Mouse (Mus musculus) forebrain, embryonic 10.5 days (tissue): ENCODE results near the gene Gm21762. TPM values are rescaled to one million over a fixed set of nuclear protein-coding genes. Genes with fewer than 3 reads are reported as not detected.
"Not testable (repeated sequence)": the region's sequence is repeated elsewhere in the genome, so short reads cannot be mapped to it uniquely, and the experiment has no call there.

Source experiments
- DNase-seq: peaks from one replicate; pipeline ENCODE4 v3.0.0-alpha.2; 2017; ENCODE audit warnings: low spot score; ENCODE audit errors: extremely low spot score
- H3K27ac ChIP-seq: fragments of 300-500 bp; sonication (generic); 2 replicates; pipeline ENCODE4 v1.5.1; 2016; ENCODE audit warnings: mild to moderate bottlenecking
- H3K27me3 ChIP-seq: fragments of 300-500 bp; sonication (generic); 2 replicates; pipeline ENCODE4 v1.6.1; 2016; ENCODE audit warnings: mild to moderate bottlenecking; ENCODE audit not compliant: poor library complexity, severe bottlenecking
- H3K36me3 ChIP-seq: fragments of 300-500 bp; sonication (generic); replicated peaks from 2 replicates; pipeline ENCODE4 v1.6.1; 2016; ENCODE audit warnings: mild to moderate bottlenecking, moderate library complexity
- H3K4me1 ChIP-seq: fragments of 300-500 bp; sonication (generic); 2 replicates; pipeline ENCODE4 v1.6.1; 2016
- H3K4me3 ChIP-seq: fragments of 300-500 bp; sonication (generic); 2 replicates; pipeline ENCODE4 v1.5.1; 2016; ENCODE audit warnings: mild to moderate bottlenecking, moderate library complexity
- H3K9me3 ChIP-seq: fragments of 300-500 bp; sonication (generic); 2 replicates; pipeline ENCODE4 v1.6.1; 2016; ENCODE audit warnings: mild to moderate bottlenecking, moderate library complexity
- WGBS: fragments of 180-500 bp; shearing (Covaris S2); methylation state at CpG from one replicate; pipeline ENCODE4 v1.1.7; 2016; 5-methylcytosine and 5-hydroxymethylcytosine counted together
- polyA plus RNA-seq: library from polyadenylated mRNA; unstranded; fragments of >200 nt; fragmentation: Nextera tagmentation; extraction: Ambion mirVana; gene quantifications from 2 replicates; pipeline ENCODE4 v1.2.1, GENCODE M21; 2016

Gm21762 gene
- polyA plus RNA-seq, result not detected in 2 replicates

DNA sequence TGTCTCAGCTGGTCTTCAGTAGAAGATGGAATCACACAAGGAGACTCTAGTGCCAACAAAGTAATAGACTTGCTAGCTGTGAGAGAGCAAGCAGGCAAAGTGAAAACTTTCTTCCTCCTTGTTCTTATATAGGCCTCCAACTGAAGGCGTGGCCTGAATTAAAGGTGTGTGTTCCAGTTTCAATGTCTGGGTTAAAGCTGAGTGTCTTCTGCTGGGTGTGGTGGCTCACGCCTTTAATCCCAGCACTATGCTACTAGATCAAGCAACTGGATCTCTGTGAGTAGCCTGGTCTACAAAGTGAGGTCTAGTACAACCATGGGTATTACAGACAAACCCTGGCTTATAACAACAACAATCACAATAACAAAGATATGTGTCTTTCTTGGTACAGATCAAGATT lies at the start of gene Gm21762:
Gm21762 (minus strand) TSS at position 101 of the 400 bp plus-strand sequence.
- no CpG with 5 or more reads among the region's 2 CpGs for WGBS
- H3K36me3 ChIP-seq, H3K27me3 ChIP-seq: not testable (repeated sequence)

GRCm38 (mm10) chr13:120262870-120263269 lies 47.1 kb upstream of the Gm21762 start, which contains the start of gene AF067061:
TSS of gene AF067061 (plus strand) at chr13:120263114.
- WGBS, result 89% methylated on average over 2 of the region's 2 CpGs
- not testable (repeated sequence) for H3K27me3 ChIP-seq, H3K36me3 ChIP-seq, H3K27ac ChIP-seq, H3K4me1 ChIP-seq, H3K4me3 ChIP-seq, H3K9me3 ChIP-seq, DNase-seq

More for the DNA sequence above, at the start of gene Gm21762:
- not testable (repeated sequence) for DNase-seq, H3K4me1 ChIP-seq, H3K27ac ChIP-seq, H3K4me3 ChIP-seq, H3K9me3 ChIP-seq

DNA sequence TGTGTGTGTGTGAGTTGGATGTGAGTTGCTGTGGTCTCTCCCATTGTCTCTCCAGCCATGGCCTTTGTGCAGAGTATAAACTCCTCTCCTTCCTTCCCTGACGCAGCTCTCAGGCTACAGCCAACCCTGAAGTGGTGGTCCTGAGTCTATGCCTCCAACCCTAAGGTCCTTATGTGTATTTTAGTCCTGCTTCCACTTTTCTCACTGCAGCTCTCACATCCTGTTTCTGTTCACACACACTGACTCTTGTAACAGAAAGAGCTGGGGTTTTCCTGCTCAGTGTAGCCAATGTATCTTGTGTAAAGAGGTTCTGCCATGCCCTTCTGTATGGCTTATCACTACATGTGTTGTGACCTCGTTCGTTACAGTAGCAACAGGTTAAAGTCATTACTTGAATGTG lies 44.0 kb upstream of the Gm21762 start:
- not testable (repeated sequence) for H3K27me3 ChIP-seq, H3K36me3 ChIP-seq, H3K27ac ChIP-seq, H3K4me3 ChIP-seq, DNase-seq, H3K9me3 ChIP-seq, H3K4me1 ChIP-seq
- WGBS, result 71% methylated on average over 3 of the region's 3 CpGs

- not testable (repeated sequence) for H3K27ac ChIP-seq, DNase-seq, H3K4me1 ChIP-seq, H3K27me3 ChIP-seq, H3K9me3 ChIP-seq, H3K36me3 ChIP-seq, H3K4me3 ChIP-seq
- WGBS, result 87% methylated on average over 3 of the region's 3 CpGs
These were observed 43.3 kb upstream of the Gm21762 start for GRCm38 (mm10) chr13:120258817-120259658.

DNA sequence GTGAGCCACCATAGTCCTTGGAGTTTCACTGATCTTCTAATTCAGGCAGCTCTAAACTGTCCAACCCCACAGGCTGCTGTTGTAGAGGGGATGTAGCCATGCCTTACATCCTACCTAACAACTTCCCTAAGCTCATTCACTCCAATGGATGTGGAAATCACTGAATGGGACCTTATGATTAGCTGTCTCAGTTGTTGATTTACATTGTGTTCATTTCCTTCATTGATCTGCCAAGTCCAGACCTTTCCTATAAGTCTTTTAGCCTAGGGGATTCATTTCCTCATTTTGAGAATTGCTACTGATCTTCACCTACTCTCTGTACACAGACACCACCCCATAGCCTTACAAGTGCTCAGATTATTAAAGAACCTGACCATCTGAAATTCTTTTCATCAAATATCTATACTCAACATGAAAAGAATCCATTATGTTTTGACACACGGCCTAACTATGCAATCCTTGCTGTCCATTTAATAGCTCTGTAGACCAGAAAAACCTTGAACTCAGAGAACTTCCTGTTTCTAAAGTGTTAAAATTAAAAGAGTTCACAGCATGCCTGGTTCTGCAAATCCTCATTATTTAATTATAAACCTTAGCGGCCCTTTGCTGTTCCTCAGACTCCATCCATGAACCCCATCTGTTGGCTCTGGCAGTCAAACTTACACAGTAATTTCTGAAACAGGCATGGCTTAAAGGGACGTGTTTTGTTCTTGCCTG lies 35.6 kb upstream of the Gm21762 start:
- H3K9me3 ChIP-seq, H3K4me1 ChIP-seq, DNase-seq, H3K4me3 ChIP-seq, H3K27me3 ChIP-seq, H3K36me3 ChIP-seq, H3K27ac ChIP-seq: not testable (repeated sequence)
- WGBS, result 95% methylated on average over 2 of the region's 3 CpGs

GRCm38 (mm10) chr13:120238811-120239210 lies 23.1 kb upstream of the Gm21762 start, which contains the start of gene Gm21731:
TSS of gene Gm21731 (plus strand) at chr13:120239111.
- H3K36me3 ChIP-seq, H3K27ac ChIP-seq, H3K27me3 ChIP-seq, H3K4me3 ChIP-seq, H3K9me3 ChIP-seq, H3K4me1 ChIP-seq, DNase-seq: not testable (repeated sequence)

DNA sequence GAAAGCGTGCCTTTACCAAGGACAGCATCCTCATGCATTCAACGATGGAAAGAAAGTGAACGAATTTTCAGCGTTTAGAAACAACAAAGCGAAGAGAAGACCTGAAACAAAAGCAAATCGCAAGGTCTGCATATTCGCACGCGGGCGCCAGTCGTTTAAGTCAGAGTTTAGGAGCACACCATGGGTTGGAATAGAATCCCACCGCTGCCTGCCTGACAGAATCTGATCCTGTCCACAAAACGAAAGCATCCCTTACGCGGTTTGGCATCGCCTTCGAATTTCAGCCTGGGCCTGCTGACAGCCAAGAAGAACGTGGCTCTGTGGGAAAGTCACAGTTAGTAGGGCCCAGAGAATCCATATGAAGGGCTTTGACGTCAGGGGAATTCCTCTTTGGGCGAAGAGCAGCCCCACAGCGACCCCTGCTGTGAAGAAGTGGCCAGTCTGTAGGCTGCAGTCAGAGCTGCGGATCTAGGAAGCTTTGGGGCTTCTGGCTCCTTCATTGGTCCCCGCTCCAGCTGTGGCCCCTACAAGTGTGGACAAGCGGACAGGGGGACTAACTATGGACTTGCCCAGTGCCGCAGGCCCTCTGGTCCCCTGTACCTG lies 16.8 kb upstream of the Gm21762 start:
- H3K9me3 ChIP-seq, H3K4me3 ChIP-seq, H3K27ac ChIP-seq, H3K36me3 ChIP-seq, H3K27me3 ChIP-seq, DNase-seq, H3K4me1 ChIP-seq: not testable (repeated sequence)
- WGBS, result 82% methylated on average over 13 of the region's 25 CpGs

DNA sequence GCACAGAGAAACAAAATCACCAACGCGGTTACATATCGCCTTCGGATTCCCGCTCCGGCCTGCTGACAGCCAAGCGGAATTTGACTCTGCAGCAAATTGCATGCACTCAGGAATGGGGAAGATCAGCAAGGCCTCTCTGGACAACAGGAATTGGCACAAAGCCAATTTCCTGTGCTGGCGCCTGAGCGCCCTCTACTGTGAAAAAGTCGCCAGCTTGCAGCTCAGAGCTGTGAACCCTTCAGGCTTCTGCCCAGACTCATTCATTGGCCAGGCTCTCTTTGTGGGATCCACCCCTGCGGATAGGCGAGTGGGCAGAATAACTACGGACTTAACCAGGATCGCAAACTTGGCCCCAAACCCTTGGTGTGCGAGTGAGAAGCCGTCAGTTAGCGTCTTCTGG lies 16.1 kb upstream of the Gm21762 start:
- not testable (repeated sequence) for DNase-seq, H3K4me3 ChIP-seq, H3K27me3 ChIP-seq, H3K9me3 ChIP-seq, H3K27ac ChIP-seq, H3K36me3 ChIP-seq, H3K4me1 ChIP-seq
- WGBS, result 96% methylated on average over 17 of the region's 17 CpGs

- H3K9me3 ChIP-seq, H3K27ac ChIP-seq, DNase-seq, H3K27me3 ChIP-seq, H3K36me3 ChIP-seq, H3K4me3 ChIP-seq, H3K4me1 ChIP-seq: not testable (repeated sequence)
- 94% methylated on average over 16 of the region's 25 CpGs for WGBS
These were observed 7.4 kb upstream of the Gm21762 start for GRCm38 (mm10) chr13:120223012-120223659.

DNA sequence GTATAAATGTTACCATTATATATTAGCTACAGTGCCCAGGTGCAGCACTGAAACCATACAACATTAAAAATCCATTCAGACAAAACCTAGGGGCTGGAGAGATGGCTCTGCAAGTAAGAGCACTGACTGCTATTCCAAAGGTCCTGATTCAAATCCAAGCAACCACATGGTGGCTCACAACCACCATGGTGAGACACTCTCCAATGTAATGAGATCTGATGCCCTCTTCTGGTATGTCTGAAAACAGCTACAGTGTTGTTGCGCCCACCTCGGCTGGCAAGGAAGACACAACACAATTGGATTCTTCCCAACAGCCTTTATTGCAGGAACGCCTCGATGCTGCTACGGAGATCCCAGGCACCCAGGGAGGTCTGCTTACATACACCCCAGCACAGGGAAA lies 5.2 kb upstream of the Gm21762 start:
- H3K4me1 ChIP-seq, H3K27me3 ChIP-seq, H3K4me3 ChIP-seq, H3K36me3 ChIP-seq, DNase-seq, H3K9me3 ChIP-seq, H3K27ac ChIP-seq: not testable (repeated sequence)
- 87% methylated on average over 5 of the region's 5 CpGs for WGBS

DNA sequence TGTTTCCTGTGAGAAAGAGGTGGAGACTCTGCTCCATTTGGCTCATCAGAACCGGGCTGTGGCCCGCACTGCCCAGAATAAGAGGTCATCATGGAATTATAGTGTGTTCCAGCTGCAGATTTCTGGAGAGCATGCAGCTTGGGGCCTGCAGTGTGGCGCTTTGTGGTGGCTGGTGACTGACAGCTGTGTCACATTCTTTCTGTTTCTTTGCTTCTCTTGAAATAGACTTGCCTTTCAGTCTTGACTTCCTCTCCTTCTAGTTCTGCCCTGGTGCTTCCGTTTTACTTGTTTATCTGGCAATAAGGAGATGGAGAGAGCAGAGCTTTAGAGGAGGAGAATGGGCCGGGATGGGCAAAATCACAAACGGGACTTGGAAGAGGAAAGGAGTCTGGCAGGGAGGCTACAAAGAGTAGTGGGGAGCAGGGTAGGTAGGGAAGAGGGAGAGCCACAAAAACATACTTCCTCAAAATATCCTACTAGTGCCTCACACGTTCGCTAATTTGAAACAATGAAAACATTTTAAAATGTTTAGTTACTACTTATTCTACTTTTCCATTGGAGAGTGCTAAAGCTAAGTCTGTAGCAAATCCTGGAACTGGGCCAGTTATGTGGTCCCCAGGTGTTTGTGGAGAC lies 19.4 kb downstream of the Gm21762 start:
- not testable (repeated sequence) for H3K4me1 ChIP-seq, H3K9me3 ChIP-seq, H3K4me3 ChIP-seq, H3K36me3 ChIP-seq, H3K27ac ChIP-seq, H3K27me3 ChIP-seq, DNase-seq
- WGBS, result 90% methylated on average over 7 of the region's 8 CpGs

GRCm38 (mm10) chr13:120172133-120172532 lies 43.6 kb downstream of the Gm21762 start, which contains the start of gene Gm21818:
TSS of gene Gm21818 (plus strand) at chr13:120172433.
- H3K9me3 ChIP-seq, H3K27me3 ChIP-seq, H3K4me3 ChIP-seq, H3K27ac ChIP-seq, H3K4me1 ChIP-seq, H3K36me3 ChIP-seq, DNase-seq: not testable (repeated sequence)
- 73% methylated on average over 4 of the region's 4 CpGs for WGBS
